Mouse (Mus musculus) megakaryocyte progenitor cell, adult 5-6 weeks (primary cell): ENCODE data around the gene Sh3bp4. TPM values are rescaled to one million over a fixed set of nuclear protein-coding genes. Genes with fewer than 3 reads are reported as not detected.

Experiments
- ATAC-seq: replicated peaks from 2 replicates; pipeline ENCODE4 v1.8.0; 2016; ENCODE audit warnings: mild to moderate bottlenecking, moderate TSS enrichment, inconsistent platforms; ENCODE audit not compliant: poor library complexity
- total RNA-seq, 2 experiments: library from RNA; stranded (forward) in 1 of 2; stranded (reverse) in 1 of 2; fragments of 157-497, 149-512 nt in 1 of 2; fragments of 200-1000 nt in 1 of 2; gene quantifications; 2 replicates each; pipeline versions ENCODE4 v1.2.3 to v1.2.4; 2015 to 2017

Gene Sh3bp4
- total RNA-seq, 2 experiments from 2014 or later, result 0.27 TPM; not detected in 1

DNA sequence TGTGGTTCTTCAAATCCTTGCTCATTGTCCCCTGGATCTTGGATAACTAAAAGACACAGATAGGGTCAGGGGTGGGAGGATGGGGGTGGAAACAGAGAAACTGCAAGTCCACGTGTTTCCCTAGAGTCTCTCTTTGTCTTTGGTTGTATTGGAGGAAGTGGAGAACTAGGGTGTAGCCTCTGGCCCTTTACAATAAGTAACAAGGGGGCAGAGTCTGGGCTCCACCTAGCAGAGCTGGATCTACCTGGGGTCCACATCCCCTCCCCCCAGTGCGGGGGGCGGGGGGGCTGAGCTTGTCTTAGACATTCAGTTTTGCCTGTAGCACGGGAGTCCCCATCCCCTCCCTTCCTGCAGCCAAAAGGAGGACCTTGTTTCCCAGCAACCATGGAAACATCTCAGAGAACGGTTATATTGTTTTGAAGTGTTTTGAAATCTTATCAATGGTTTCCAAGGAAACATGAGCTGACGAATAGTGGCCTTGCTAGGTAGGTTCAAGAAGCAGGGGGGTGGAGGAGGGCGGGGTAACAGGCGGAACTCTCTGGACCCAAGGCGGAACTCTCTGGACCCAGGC lies 113.1 kb downstream of the Sh3bp4 start:
- no peak for ATAC-seq

DNA sequence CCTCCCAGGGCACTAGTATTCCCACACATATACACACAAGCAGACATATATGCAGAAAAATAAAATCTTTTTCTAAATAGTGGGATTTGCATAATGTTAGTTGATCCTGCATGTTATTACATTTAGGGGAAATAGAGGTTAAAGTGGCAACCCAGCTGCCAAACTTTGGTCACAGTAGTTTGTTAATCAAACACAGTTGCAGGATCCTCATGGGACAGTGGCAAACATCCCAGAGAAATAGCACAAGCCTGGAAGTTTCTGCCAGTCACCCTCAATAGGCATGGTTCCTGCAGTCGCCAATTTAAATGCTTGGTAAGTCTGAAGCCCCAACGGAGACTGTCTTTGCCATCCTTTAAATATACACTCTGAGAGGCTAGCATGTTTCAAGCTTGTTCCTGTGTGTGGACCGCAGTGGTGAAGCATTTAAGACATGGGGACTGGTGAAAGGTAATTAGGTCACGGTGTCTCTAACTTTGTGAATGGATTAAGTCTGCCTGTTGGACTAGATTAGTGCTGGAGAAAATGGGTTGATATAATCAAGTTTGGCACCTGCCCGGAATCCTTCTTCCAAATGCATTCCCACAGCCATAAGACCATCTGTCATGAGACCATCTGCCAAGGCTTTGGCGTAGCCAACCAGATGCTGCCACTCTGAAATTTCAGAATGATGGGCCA lies 114.0 kb downstream of the Sh3bp4 start:
- ATAC-seq, result no peak

- no peak for ATAC-seq
Observed at GRCm38 (mm10) chr1:89184839-89185238, 114.6 kb downstream of the Sh3bp4 start.

- no peak for ATAC-seq
Observed at GRCm38 (mm10) chr1:89187441-89187840, 117.2 kb downstream of the Sh3bp4 start.

GRCm38 (mm10) chr1:89188091-89188490 lies 117.9 kb downstream of the Sh3bp4 start:
- no peak for ATAC-seq

DNA sequence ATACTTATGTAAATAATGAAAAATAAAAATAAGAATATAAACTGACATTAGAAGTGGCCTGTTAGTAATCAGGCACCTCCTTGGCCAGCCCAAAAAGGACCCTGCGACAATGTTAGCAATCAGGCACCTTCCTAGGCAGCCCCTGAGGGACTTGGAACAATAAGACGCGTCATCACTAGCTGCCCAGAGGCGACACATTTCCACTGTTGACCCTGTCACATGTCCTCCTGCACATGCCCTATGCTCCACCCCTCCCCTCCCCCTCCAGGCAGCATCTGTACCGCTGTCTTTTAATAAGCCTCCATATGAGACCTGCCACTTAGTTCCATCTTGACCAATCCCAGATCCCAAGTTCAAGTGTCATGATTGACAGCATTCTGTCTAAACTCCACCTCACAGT lies 119.0 kb downstream of the Sh3bp4 start:
- ATAC-seq, result no peak

- ATAC-seq, result no peak
Observed at GRCm38 (mm10) chr1:89190621-89191020, 120.4 kb downstream of the Sh3bp4 start.

DNA sequence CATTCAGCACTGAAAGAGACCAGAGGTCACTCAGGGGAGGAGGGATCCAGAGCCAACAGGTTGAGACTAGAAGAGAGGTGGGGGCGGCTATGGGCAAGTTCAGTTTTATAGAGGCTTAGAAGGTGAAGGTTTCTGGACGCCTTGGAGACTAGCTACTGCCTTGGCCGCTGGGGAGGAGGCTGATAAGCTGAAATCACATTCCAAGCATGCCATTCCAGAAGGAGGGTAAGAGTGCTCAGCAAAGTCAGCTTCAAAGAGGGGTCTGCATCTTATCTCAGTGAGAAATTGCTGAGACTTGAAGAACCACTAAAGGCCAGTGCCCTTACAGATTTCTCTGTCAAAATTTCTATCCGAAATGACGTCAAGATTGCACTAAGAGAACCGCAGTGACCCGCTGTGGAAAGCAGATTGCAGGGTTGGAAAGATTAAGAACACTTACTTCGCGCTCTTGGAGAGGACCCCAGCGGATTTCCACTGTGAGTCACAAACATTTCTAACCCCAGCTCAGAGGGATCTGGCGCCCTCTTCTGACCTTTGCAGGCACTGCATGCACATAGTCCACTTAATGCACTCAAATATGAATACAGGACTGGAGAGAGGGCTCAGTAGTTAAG lies 121.0 kb downstream of the Sh3bp4 start:
- peak; percentile 62 for ATAC-seq

DNA sequence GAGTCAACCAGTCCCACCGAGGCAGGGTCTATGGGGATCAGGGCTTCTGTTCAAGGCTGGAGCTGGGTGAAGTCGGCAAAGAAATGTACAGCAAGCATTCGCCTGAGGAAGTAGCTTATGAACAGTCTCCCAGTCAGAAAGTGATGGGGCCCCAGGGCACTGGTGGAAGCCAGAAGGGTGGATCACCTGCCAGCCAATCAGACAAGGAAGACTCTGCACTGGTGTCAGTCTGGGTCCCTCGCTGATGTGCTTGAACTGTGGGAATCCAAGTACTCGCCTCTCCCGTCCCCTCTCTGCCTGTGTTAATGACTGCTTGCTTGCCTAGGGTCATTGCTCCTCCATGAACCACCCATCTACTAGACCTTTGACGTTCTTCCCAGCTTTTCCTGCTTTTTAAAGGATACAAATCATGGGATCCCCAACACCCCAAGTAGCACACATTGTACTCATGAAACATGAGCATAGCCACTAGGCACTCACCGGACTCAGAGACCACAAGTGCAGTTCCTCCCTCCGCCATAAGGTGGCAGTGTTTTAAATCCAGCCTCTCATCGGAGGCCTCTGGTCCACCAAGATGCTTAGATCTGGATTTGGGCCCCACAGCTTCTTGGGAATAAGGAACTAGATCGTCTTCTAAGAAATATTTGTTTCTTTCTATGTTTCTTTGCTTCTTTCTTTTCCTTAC lies 122.5 kb downstream of the Sh3bp4 start:
- ATAC-seq, result peak; percentile 76

GRCm38 (mm10) chr1:89193576-89193975 lies 123.4 kb downstream of the Sh3bp4 start:
- no peak for ATAC-seq

- ATAC-seq, result peak; percentile 72
Observed at GRCm38 (mm10) chr1:89195827-89196712, 125.9 kb downstream of the Sh3bp4 start.
